Mouse (Mus musculus) liver, adult 2 months (tissue): ENCODE measurements at regions not wholly inside any gene's neighbourhood (a gene's known extent, or its start where the extent isn't known, plus 50 kb on each side); places are given as distances from the start of the nearest gene placed in this dataset.

Experiments
- CTCF ChIP-seq: fragments of 200-500 bp; IDR thresholded peaks from 2 replicates; pipeline ENCODE4 v1.5.1; 2011; ENCODE audit warnings: low read depth, low read length, control low read depth
- POLR2A ChIP-seq: fragments of 200-500 bp; IDR thresholded peaks from 2 replicates; pipeline ENCODE4 v1.6.1; 2011; ENCODE audit warnings: low read length, control low read depth; ENCODE audit not compliant: insufficient read depth; ENCODE audit errors: extremely low read depth

DNA sequence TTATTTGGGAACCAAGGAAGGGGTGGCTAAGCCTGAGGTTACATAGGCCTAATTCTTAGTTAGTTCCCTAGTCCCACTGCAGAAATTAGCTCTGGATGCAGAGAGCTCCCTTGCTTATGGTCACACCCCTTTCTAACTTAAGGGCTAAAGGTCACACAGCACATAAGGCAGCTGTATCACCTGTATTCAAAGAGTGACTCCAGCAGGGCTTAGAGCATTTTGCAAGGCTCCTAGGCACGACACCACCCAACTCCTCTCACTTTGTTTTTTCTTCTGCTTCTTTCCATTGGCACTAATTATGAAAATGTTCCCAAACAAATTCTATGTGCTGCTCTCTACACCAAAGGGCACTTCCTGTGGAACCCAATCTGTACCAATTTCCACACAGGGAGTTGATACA lies 268.9 kb downstream of the Rnf152 start:
- TF ChIP-seq CTCF (no peak), POLR2A (no peak)
